ENCODE assay signal across 19 mouse cellular contexts in the genomic region with DNA sequence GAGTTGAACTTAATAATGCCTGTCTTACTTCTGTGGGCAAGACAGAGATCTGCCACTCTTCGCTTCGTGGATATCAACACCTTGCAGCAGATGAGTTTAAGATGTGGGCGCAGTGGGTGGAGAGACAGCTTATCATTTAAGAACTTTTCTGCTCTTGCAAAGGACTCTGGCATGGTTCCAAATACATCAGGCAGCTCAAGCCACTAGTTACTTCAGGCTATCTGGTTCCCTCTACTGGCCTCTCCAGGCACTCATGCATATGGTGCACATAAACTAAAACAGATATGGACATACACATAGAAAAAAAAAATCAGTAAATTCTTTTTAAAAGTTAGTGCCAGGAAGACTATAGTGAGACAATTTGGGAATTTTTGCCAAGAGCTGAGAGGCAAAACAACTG.
DNase-seq lines count a peak whose midpoint lies in the region; ATAC-seq and TF ChIP-seq lines count a peak whose summit lies in the region.
"Had no signal": no experiment of that assay in that cellular context is flagged by ENCODE, and none has a peak within 500 bp of the region (broad histone marks: within the 10 kb centered on the region; RNA-seq: fewer than 3 reads in every experiment).

No protein-coding gene starts in this region.

- no peaks in the 10 kb centered on the region for H3K36me3 ChIP-seq in embryonic facial prominence, embryonic 11.5 days (replicated peaks; ENCODE audit: control insufficient read depth, insufficient read depth, low read depth, low read length)
- H3K36me3 ChIP-seq in embryonic facial prominence, embryonic 10.5 days (replicated peaks), result no peaks in the 10 kb centered on the region
- no peaks in the 10 kb centered on the region for H3K36me3 ChIP-seq in liver, adult 2 months (ENCODE audit: control insufficient read depth, insufficient read depth, low read length)
- no peaks in the 10 kb centered on the region for H3K36me3 ChIP-seq in liver, postnatal 0 days (replicated peaks; ENCODE audit: insufficient read depth, low read length)
- no peaks in the 10 kb centered on the region for H3K36me3 ChIP-seq in thymus, adult 2 months (ENCODE audit: control insufficient read depth, insufficient read depth, low read length)
- H3K36me3 ChIP-seq: forebrain, embryonic 15.5 days; heart, embryonic 13.5 days; kidney, embryonic 15.5 days; limb, embryonic 12.5 days; midbrain, embryonic 12.5 days had no signal

- 96% methylated on average over 3 of the region's 3 CpGs for WGBS in embryonic facial prominence, embryonic 11.5 days
- 94% methylated on average over 3 of the region's 3 CpGs for WGBS in embryonic facial prominence, embryonic 10.5 days
- WGBS in liver, adult 2 months, result 87% methylated on average over 3 of the region's 3 CpGs
- WGBS in liver, postnatal 0 days (ENCODE audit: insufficient replicate concordance), result 76% methylated on average over 3 of the region's 3 CpGs
- 93% methylated on average over 3 of the region's 3 CpGs for WGBS in thymus, adult 2 months

- H3K9me3 ChIP-seq in embryonic facial prominence, embryonic 11.5 days (replicated peaks; ENCODE audit: control insufficient read depth, low read length), result no peaks in the 10 kb centered on the region
- no peaks in the 10 kb centered on the region for H3K9me3 ChIP-seq in embryonic facial prominence, embryonic 10.5 days
- no peaks in the 10 kb centered on the region for H3K9me3 ChIP-seq in liver, postnatal 0 days (ENCODE audit: low read length)
- H3K9me3 ChIP-seq: forebrain, embryonic 15.5 days; kidney, embryonic 15.5 days had no signal

- H3K27ac ChIP-seq in embryonic facial prominence, embryonic 11.5 days (replicated peaks; ENCODE audit: low read depth, low read length), result no peak overlapping the region
- no peak overlapping the region for H3K27ac ChIP-seq in embryonic facial prominence, embryonic 10.5 days (replicated peaks)
- H3K27ac ChIP-seq in liver, adult 2 months (replicated peaks; ENCODE audit: insufficient read depth, low read depth, low read length), result no peak overlapping the region
- H3K27ac ChIP-seq in liver, postnatal 0 days (ENCODE audit: low read depth), result no peak overlapping the region
- H3K27ac ChIP-seq in thymus, adult 2 months (ENCODE audit: control insufficient read depth, insufficient read depth, low read length), result no peak overlapping the region
- H3K27ac ChIP-seq: forebrain, embryonic 15.5 days; heart, embryonic 13.5 days; limb, embryonic 12.5 days; macrophage; midbrain, embryonic 12.5 days had no signal

- no peak for TF ChIP-seq CTCF in liver, adult 2 months (IDR thresholded peaks at IDR 0.05; ENCODE audit: low read depth, low read length)
- no peak for TF ChIP-seq CTCF in liver, postnatal 0 days (IDR thresholded peaks at IDR 0.05; ENCODE audit: low read depth)
- no peak for TF ChIP-seq CTCF in thymus, adult 2 months (IDR thresholded peaks at IDR 0.05; ENCODE audit: borderline replicate concordance, control insufficient read depth, extremely low read depth, insufficient read depth, low read length, poor library complexity)

- TF ChIP-seq EP300 in liver, postnatal 0 days (IDR thresholded peaks at IDR 0.05; ENCODE audit: low read depth), result no peak

- peak; percentile 14 for DNase-seq in embryonic facial prominence, embryonic 11.5 days (ENCODE audit: low spot score)
- DNase-seq in embryonic facial prominence, embryonic 10.5 days (ENCODE audit: low spot score), result no peak
- DNase-seq in liver, adult 2 months (ENCODE audit: extremely low read depth, low read depth, low spot score), result peak; percentile 1
- no peak for DNase-seq in liver, postnatal 0 days
- peak; percentile 9 for DNase-seq in 416B (ENCODE audit: low read depth)
- DNase-seq in ZHBTc4 (ENCODE audit: low read depth, low spot score), result peak; percentile 75
- no peak for DNase-seq in Muller cell, postnatal 12 days (ENCODE audit: inconsistent ontology term)
- no peak for DNase-seq in thymus, adult 2 months
- DNase-seq: adrenal gland, postnatal 14 days; cerebellum, adult 8-10 months; embryo, embryonic 11 days; heart, postnatal 4 days; thymus, adult 18-20 months had no signal

- H3K27me3 ChIP-seq in embryonic facial prominence, embryonic 11.5 days (ENCODE audit: control insufficient read depth, insufficient read depth, low read length), result no peaks in the 10 kb centered on the region
- no peaks in the 10 kb centered on the region for H3K27me3 ChIP-seq in embryonic facial prominence, embryonic 10.5 days (replicated peaks; ENCODE audit: low read depth, poor library complexity, severe bottlenecking)
- no peaks in the 10 kb centered on the region for H3K27me3 ChIP-seq in liver, adult 2 months (ENCODE audit: control insufficient read depth, insufficient read depth, low read length)
- no peaks in the 10 kb centered on the region for H3K27me3 ChIP-seq in liver, postnatal 0 days (ENCODE audit: insufficient read depth, low read length)
- no peaks in the 10 kb centered on the region for H3K27me3 ChIP-seq in thymus, adult 2 months (ENCODE audit: control insufficient read depth, insufficient read depth, low read length)
- H3K27me3 ChIP-seq: forebrain, embryonic 15.5 days; heart, embryonic 13.5 days; kidney, embryonic 15.5 days; limb, embryonic 12.5 days; midbrain, embryonic 12.5 days had no signal

- H3K4me1 ChIP-seq in embryonic facial prominence, embryonic 11.5 days (ENCODE audit: control insufficient read depth, insufficient read depth, low read length), result no peaks in the 10 kb centered on the region
- no peaks in the 10 kb centered on the region for H3K4me1 ChIP-seq in embryonic facial prominence, embryonic 10.5 days
- H3K4me1 ChIP-seq in liver, adult 2 months (ENCODE audit: control insufficient read depth, insufficient read depth, low read length), result no peaks in the 10 kb centered on the region
- H3K4me1 ChIP-seq in liver, postnatal 0 days (ENCODE audit: insufficient read depth), result no peaks in the 10 kb centered on the region
- H3K4me1 ChIP-seq in thymus, adult 2 months (replicated peaks; ENCODE audit: control insufficient read depth, insufficient read depth, low read length), result no peaks in the 10 kb centered on the region
- H3K4me1 ChIP-seq: forebrain, embryonic 15.5 days; heart, embryonic 13.5 days; limb, embryonic 12.5 days; midbrain, embryonic 12.5 days had no signal

- H3K79me2 ChIP-seq in liver, adult 2 months (ENCODE audit: control insufficient read depth, insufficient read depth, low read length), result no peaks in the 10 kb centered on the region

- no peak for TF ChIP-seq POLR2A in liver, adult 2 months (IDR thresholded peaks at IDR 0.05; ENCODE audit: extremely low read depth, insufficient read depth, low read length)
- TF ChIP-seq POLR2A in thymus, adult 2 months (IDR thresholded peaks at IDR 0.05; ENCODE audit: control insufficient read depth, extremely low read depth, insufficient read depth, low read length, poor library complexity), result no peak

- H3K4me3 ChIP-seq in embryonic facial prominence, embryonic 11.5 days (ENCODE audit: low read depth, low read length), result no peak overlapping the region
- H3K4me3 ChIP-seq in embryonic facial prominence, embryonic 10.5 days, result no peak overlapping the region
- H3K4me3 ChIP-seq in liver, adult 2 months (ENCODE audit: insufficient read depth, low read depth, low read length), result no peak overlapping the region
- no peak overlapping the region for H3K4me3 ChIP-seq in liver, postnatal 0 days (ENCODE audit: low read depth, low read length)
- no peak overlapping the region for H3K4me3 ChIP-seq in thymus, adult 2 months (ENCODE audit: control insufficient read depth, insufficient read depth, low read length)
- H3K4me3 ChIP-seq: forebrain, embryonic 15.5 days; heart, embryonic 13.5 days; kidney, embryonic 15.5 days; limb, embryonic 12.5 days; midbrain, embryonic 12.5 days had no signal

- H3K4me2 ChIP-seq in embryonic facial prominence, embryonic 11.5 days (ENCODE audit: low read depth, low read length), result no peak overlapping the region
- no peak overlapping the region for H3K4me2 ChIP-seq in liver, postnatal 0 days (ENCODE audit: low read depth, low read length)
- H3K4me2 ChIP-seq: forebrain, embryonic 15.5 days; heart, embryonic 13.5 days; kidney, embryonic 15.5 days; limb, embryonic 12.5 days; midbrain, embryonic 12.5 days had no signal

- ATAC-seq in embryonic facial prominence, embryonic 11.5 days (replicated peaks; ENCODE audit: insufficient number of reproducible peaks, low FRiP score, low TSS enrichment, low read depth), result no peak
- ATAC-seq in liver, postnatal 0 days, result no peak
- ATAC-seq: forebrain, embryonic 15.5 days had no signal

- H3K9ac ChIP-seq in embryonic facial prominence, embryonic 11.5 days (replicated peaks; ENCODE audit: low read length), result no peak overlapping the region
- H3K9ac ChIP-seq in liver, adult 2 months (ENCODE audit: low read depth, low read length), result no peak overlapping the region
- H3K9ac ChIP-seq in liver, postnatal 0 days (replicated peaks), result no peak overlapping the region
- H3K9ac ChIP-seq: forebrain, embryonic 15.5 days; heart, embryonic 13.5 days; kidney, embryonic 15.5 days; limb, embryonic 12.5 days; midbrain, embryonic 12.5 days had no signal

Comparison
In these comparisons a context has a peak if more than half of its experiments do, and no peak if none do; other contexts are left out.
1. DNase-seq: peak in embryonic facial prominence, embryonic 11.5 days (single experiment), liver, adult 2 months (single experiment), 416B (single experiment) and ZHBTc4 (single experiment); none in embryonic facial prominence, embryonic 10.5 days (single experiment), liver, postnatal 0 days (single experiment), Muller cell, postnatal 12 days (single experiment) and thymus, adult 2 months (single experiment).